Mouse (Mus musculus) liver, postnatal 0 days (tissue): ENCODE data around the gene Plekhg2. TPM values are rescaled to one million over a fixed set of nuclear protein-coding genes. Genes with fewer than 3 reads are reported as not detected.
A peak's percentile ranks its signal among the peaks of the same experiment; 100 is the strongest.

Experiments used
- ATAC-seq: fragments of 200-750 bp; cut with Nextera tagmentation; 2 replicates; pipeline ENCODE4 v1.8.0; 2017; ENCODE audit warnings: mild to moderate bottlenecking, moderate library complexity
- DNase-seq: peaks from one replicate; pipeline ENCODE4 v3.0.0-alpha.2; 2016
- H3K27ac ChIP-seq: fragments of 300-500 bp; sonication (generic); 2 replicates; pipeline ENCODE4 v1.5.1; 2014; ENCODE audit warnings: antibody characterized with exemption, moderate library complexity, mild to moderate bottlenecking, low read depth
- H3K27me3 ChIP-seq: fragments of 300-500 bp; sonication (generic); 2 replicates; pipeline ENCODE4 v1.6.1; 2014; ENCODE audit warnings: low read length, control low read depth, mixed read lengths; ENCODE audit not compliant: insufficient read depth
- H3K36me3 ChIP-seq: fragments of 300-500 bp; sonication (generic); replicated peaks from 2 replicates; pipeline ENCODE4 v1.6.1; 2014; ENCODE audit warnings: mild to moderate bottlenecking, control low read depth, low read length, moderate library complexity, mixed read lengths; ENCODE audit not compliant: insufficient read depth
- H3K4me1 ChIP-seq: fragments of 300-500 bp; sonication (generic); 2 replicates; pipeline ENCODE4 v1.6.1; 2014; ENCODE audit warnings: antibody characterized with exemption, mild to moderate bottlenecking, control low read depth; ENCODE audit not compliant: insufficient read depth
- H3K4me2 ChIP-seq: fragments of 300-500 bp; sonication (generic); 2 replicates; pipeline ENCODE4 v1.6.1; 2014; ENCODE audit warnings: low read depth, mild to moderate bottlenecking, low read length, moderate library complexity, mixed read lengths
- H3K4me3 ChIP-seq: fragments of 300-500 bp; sonication (generic); 2 replicates; pipeline ENCODE4 v1.5.1; 2014; ENCODE audit warnings: low read depth, low read length
- H3K9ac ChIP-seq: fragments of 300-500 bp; sonication (generic); replicated peaks from 2 replicates; pipeline ENCODE4 v1.6.1; 2014; ENCODE audit warnings: mild to moderate bottlenecking, moderate library complexity
- H3K9me3 ChIP-seq: fragments of 300-500 bp; sonication (generic); 2 replicates; pipeline ENCODE4 v1.6.1; 2016; ENCODE audit warnings: mild to moderate bottlenecking, control low read depth, low read length, mixed read lengths
- CTCF ChIP-seq: sonication (generic); IDR thresholded peaks from 2 replicates; pipeline ENCODE4 v1.5.1; 2016; ENCODE audit warnings: antibody characterized with exemption, low read depth
- EP300 ChIP-seq: IDR thresholded peaks from 2 replicates; pipeline ENCODE4 v1.6.1; 2016; ENCODE audit warnings: antibody characterized with exemption, low read depth, mild to moderate bottlenecking
- WGBS: fragments of 180-500 bp; shearing (Covaris S2); extraction: QIAGEN DNeasy Blood & Tissue Kit; methylation state at CpG from one replicate; pipeline ENCODE4 v1.1.7; 2014; ENCODE audit not compliant: insufficient replicate concordance; 5-methylcytosine and 5-hydroxymethylcytosine counted together
- polyA plus RNA-seq: library from polyadenylated mRNA; unstranded; fragments of >200 nt; fragmentation: Nextera tagmentation; extraction: Ambion mirVana; gene quantifications from 2 replicates; pipeline ENCODE4 v1.2.1, GENCODE M21; 2015

Plekhg2 gene
- polyA plus RNA-seq, 1 experiment from 2014 or later, result 3.9 TPM

DNA sequence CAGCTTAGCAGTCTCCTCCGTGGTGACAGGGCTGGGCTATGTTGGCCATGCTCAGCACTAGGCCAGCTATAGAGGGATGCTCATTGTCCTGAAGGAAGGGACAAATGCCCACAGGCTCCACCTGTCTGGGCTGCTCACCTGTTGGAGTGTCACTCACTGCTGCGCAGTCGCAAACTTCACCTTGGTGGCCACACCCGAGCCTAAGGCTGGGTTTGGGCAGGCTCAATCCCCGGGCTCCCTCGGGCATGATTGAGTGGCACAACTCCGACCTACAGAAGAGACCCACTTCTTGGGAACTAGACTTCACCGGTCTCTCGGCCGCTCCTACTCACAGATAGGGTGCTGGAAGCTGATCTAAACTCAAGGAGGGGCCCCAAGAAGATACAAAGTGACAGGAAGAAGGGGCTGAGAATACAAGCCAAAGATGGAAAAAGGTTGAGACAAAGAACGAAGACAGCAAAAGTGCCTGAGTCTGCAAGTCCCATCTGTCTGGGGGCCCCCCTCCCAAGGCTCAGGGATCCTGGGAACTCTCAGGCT is 1.4 kb downstream of the Plekhg2 start:
- Histone ChIP-seq H3K9ac (peak overlapping the region; percentile 82), H3K4me2 (peak overlapping the region; percentile 96), H3K36me3 (0 out of 2 replicates have a peak, but pooled peaks cover 3% of the 10 kb centered on the region), H3K27ac (0 out of 2 replicates have a peak overlapping the region, but pooled peaks have one; percentile 94), H3K9me3 (no peaks in the 10 kb centered on the region), H3K4me3 (peak overlapping the region; percentile 82), H3K27me3 (no peaks in the 10 kb centered on the region), H3K4me1 (peaks cover 37% of the 10 kb centered on the region)
- DNase-seq (no peak), ATAC-seq (no peak)
- TF ChIP-seq CTCF (no peak), EP300 (no peak)
- WGBS, result 13% methylated on average over 11 of the region's 11 CpGs

DNA sequence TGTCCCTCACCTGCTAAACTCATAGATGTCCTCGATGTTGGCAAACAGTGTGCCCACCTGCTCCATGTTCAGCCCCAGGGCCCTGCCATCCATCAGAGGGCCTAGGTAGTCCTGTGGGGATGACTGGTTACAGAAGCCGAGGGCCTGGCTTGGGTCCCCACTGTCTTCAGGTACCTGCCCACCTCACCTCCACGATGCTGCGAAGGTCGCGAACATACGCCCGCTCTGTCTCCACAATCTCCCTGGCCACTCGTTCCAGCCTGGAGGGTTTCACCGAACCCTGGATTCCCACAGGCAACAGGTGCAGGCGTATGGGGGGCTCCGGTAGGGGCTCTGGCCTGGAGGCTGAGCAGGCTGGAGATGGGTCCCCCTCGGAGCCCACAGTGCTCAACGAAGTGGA is 2.3 kb downstream of the Plekhg2 start:
- DNase-seq (no peak), ATAC-seq (no peak)
- no peak overlapping the region for H3K4me3 ChIP-seq
- peaks cover 3% of the 10 kb centered on the region; the same call in 1 of the 2 replicates for H3K36me3 ChIP-seq
- no peak overlapping the region for H3K27ac ChIP-seq
- no peak overlapping the region for H3K9ac ChIP-seq
- no peak overlapping the region for H3K4me2 ChIP-seq
- WGBS, result 85% methylated on average over 14 of the region's 14 CpGs
- peaks cover 30% of the 10 kb centered on the region for H3K4me1 ChIP-seq
- TF ChIP-seq EP300 (no peak), CTCF (no peak)
- no peaks in the 10 kb centered on the region for H3K27me3 ChIP-seq
- no peaks in the 10 kb centered on the region for H3K9me3 ChIP-seq

DNA sequence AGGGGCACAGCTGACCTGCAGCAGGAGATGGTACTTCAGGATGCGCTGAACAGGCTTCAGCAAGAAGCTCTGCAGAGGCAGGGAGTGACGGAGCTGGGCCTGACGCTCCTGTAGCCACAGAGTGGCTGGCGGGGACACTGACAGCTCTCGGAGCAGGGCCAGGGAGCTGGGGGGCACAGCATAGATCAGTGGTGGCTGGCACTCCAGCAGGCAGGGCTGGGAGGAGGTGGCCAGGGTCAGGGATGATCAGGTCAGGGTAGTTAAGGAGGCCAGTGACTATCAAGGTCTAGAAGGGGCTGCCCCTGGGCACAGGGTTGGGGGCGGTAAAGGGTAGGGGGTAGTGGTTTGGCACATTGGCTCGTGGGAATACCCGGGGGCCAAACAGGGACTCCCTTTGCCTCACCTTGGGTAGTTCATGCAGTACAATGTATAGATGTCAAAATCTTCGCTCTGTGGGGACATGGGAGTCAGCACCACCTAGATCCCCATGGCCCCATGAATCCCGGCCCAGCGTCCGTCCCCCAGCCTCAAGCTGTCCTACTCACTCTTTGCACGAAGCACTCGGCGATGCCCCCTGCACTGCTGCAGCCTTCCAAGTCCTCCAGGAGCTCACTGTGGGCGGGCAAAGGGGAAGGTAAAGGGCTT is 4.0 kb downstream of the Plekhg2 start:
- WGBS, result 85% methylated on average over 16 of the region's 16 CpGs
- no peaks in the 10 kb centered on the region for H3K9me3 ChIP-seq
- no peak for TF ChIP-seq EP300
- no peak for TF ChIP-seq CTCF
- H3K4me3 ChIP-seq, result no peak overlapping the region
- H3K9ac ChIP-seq, result no peak overlapping the region
- no peak for ATAC-seq
- DNase-seq, result no peak
- peaks cover 16% of the 10 kb centered on the region for H3K4me1 ChIP-seq
- H3K4me2 ChIP-seq, result no peak overlapping the region
- no peaks in the 10 kb centered on the region for H3K27me3 ChIP-seq
- H3K27ac ChIP-seq, result no peak overlapping the region
- peaks cover 3% of the 10 kb centered on the region; the same call in 1 of the 2 replicates for H3K36me3 ChIP-seq

DNA sequence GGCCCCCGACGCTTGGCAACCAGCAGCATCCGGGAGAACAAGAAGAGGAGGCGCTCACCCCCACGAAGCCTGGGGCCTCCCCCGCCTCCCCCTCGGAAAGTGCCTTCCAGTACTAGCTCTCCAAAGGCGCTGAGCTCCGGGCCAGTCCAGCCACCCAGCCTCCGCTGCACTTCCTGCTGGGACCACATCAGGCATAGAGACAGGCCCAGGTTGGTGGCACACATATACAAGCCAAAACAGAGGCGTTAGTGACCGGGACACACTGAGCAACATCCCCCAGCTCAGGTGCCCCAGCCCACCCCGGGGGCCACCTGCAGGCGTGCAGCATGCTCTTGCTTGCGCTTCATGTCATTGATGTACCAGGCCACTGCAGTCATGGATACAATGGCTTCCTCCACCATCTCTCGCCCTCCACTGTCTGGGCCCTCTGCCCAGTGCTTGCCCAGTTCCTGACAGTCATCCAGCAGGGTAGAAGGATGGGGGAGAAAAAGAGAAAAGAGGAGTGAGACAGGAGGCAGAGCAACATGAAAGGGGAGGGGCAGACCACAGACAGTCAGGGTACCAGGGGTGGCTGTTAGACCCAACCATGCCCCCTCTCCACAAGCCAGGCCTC is 4.6 kb downstream of the Plekhg2 start:
- peaks cover 3% of the 10 kb centered on the region; the same call in 1 of the 2 replicates for H3K36me3 ChIP-seq
- H3K27ac ChIP-seq, result no peak overlapping the region
- 85% methylated on average over 16 of the region's 16 CpGs for WGBS
- H3K27me3 ChIP-seq, result no peaks in the 10 kb centered on the region
- no peak overlapping the region for H3K4me2 ChIP-seq
- TF ChIP-seq EP300 (no peak), CTCF (no peak)
- H3K9me3 ChIP-seq, result no peaks in the 10 kb centered on the region
- H3K4me1 ChIP-seq, result peaks cover 16% of the 10 kb centered on the region
- no peak for ATAC-seq
- no peak overlapping the region for H3K4me3 ChIP-seq
- no peak overlapping the region for H3K9ac ChIP-seq
- DNase-seq, result no peak

DNA sequence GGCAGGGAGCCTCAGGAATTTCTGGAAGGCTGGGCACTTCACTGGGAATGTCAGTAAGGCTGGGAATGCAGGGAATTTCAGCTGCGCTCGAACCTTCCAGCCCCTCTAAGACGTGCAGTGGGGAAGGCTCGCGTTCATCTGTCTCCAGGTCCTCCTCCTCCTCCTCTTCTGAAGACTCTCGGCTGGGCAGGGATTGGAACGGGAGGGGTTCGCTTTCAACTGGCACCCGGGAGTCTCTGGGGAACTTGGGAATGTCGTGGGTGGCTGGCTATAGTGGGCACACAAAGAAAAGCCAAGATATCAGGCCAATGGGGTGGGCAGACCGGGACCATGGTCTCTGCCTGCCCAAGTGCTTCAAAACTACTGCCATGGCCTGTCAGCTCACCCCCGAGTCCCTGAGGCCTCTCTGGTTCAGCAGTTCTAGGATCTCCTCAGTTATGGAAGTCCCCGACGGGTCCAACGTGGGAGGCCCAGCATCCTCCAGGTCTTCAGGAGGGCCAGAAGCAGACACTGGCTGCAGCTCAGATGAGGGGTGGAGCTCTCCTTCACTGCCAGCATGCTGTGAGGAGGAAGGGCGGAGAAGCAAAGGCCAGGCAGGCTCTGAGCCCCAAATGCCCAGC is 9.8 kb downstream of the Plekhg2 start:
- no peaks in the 10 kb centered on the region for H3K27me3 ChIP-seq
- no peak overlapping the region for H3K9ac ChIP-seq
- H3K4me2 ChIP-seq, result no peak overlapping the region
- no peak overlapping the region for H3K4me3 ChIP-seq
- no peaks in the 10 kb centered on the region for H3K9me3 ChIP-seq
- WGBS, result 79% methylated on average over 16 of the region's 16 CpGs
- no peak for TF ChIP-seq EP300
- TF ChIP-seq CTCF, result no peak
- H3K4me1 ChIP-seq, result peaks cover 9% of the 10 kb centered on the region
- no peak for DNase-seq
- no peak overlapping the region for H3K27ac ChIP-seq
- H3K36me3 ChIP-seq, result peaks cover 17% of the 10 kb centered on the region
- ATAC-seq, result no peak

DNA sequence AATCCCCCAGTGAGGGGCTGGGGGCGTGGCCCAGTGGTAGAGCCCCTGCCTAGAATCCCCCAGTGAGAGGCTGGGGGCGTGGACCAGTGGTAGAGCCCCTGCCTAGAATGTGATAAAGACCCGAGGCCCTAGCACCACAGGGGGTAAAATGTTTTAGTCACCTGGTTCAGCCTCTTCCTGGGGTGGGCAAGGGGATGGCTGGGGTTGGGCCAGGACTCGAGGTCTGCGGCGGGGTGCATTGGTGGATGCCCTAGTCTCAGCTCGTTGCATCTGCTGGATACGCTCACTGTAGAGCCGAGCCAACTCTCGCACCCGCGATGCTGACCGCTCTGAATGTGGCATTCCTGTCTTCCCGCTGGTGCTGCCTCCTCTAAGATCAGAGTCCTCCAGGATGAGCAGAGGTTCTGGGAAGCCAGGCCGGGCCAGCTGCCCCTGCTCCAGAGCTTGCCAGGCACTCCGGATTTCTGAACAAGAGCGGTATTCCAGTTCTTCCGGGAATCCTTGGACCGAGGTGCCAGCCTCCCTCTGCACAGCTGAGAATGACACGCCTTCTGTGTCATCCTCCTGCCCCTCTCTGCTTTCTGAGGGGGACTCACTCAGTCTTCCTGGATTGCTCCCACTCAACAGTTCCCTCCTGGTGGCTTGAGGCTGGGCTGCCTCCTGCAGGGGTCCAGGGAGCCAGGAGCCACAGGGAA is 10.6 kb downstream of the Plekhg2 start:
- ATAC-seq (no peak), DNase-seq (no peak)
- Histone ChIP-seq H3K27me3 (no peaks in the 10 kb centered on the region), H3K9me3 (no peaks in the 10 kb centered on the region), H3K4me2 (no peak overlapping the region), H3K4me3 (no peak overlapping the region), H3K36me3 (peaks cover 14% of the 10 kb centered on the region), H3K4me1 (peaks cover 17% of the 10 kb centered on the region), H3K9ac (no peak overlapping the region), H3K27ac (no peak overlapping the region)
- 84% methylated on average over 19 of the region's 20 CpGs for WGBS
- TF ChIP-seq EP300 (no peak), CTCF (no peak)
